Mouse (Mus musculus) brain, adult 2 months (tissue): ENCODE results near the gene Aloxe3.

Source experiments
- DNase-seq: peaks from one replicate; pipeline ENCODE4 v3.0.0; 2011; ENCODE audit warnings: low read depth, low spot score

Aloxe3 gene

DNA sequence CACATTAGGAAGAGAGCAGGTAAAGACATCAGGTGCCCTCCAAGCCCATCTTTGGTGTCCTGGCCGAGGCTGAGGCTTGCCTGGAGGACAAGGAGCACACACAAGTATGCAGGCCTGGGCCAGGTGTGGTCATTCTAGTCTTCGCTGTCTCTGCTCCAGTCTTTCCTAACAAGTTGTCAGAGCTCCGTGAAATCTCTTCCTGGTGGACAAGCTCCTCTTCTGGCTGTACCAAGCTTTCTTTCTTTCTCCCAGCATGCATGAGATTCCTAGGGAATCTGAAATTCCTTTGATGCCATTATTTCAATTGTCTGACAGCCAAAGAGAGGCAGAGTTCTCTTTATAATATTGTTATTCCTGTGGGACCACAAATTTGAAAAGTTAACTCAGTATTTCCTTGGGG lies 53.8 kb downstream of the Aloxe3 start:
- DNase-seq = no peak

DNA sequence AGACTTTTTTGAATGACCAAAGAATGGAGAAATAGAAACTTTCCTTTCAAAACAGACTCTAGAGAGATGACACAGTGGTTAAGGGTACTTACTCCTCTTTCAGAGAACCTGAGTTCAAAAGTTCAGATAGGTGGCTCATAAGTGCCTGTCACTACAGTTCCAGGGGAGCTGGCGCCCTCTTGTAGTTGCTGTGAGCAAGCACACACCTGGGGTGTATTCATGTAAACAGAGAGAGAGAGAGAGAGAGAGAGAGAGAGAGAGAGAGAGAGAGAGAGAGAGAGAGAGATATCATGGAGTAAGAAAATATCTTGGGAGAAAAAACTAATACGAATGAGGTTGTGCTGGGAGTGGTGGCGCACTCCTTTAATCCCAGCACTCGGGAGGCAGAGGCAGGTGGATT lies 54.4 kb downstream of the Aloxe3 start:
- DNase-seq = no peak

DNA sequence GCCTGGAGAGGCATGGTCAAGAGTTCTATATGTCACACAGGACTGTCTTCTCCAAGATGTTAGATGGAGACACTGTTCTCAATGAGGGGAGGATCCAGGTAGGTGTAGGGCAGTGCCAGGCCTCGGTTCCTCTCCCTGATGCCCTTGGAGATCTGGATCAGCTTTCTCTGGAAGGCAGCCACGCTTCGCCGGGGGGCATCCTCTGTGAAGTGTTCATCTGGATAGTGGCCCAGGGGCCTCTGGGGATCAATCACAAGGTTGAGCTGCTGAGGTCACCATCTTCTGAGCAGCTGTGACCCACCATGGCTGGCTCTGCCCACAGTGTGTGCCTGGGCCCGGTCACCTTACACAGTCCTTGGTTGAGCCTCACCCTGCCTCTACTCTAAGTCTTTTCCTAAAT lies 59.3 kb downstream of the Aloxe3 start:
- no peak for DNase-seq

DNA sequence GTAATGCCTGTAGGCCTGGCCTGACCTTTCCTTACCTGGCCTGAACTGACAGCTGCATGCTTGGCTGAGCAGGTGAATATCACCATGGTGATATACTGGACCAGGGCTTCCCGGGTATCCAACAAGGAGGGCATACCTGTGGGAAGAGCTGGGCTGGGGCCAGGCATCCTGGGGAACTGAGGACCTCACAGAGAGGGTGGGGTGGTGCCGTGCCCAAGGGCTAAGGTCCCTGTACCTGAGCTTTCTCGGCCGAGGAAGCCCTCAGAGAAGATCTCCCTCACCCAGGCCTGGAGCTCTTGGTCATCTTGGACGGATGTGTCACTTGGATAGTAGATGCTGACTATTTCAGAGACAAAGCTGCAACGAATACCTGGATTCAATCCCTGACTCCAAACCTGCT lies 60.2 kb downstream of the Aloxe3 start:
- DNase-seq = no peak

DNA sequence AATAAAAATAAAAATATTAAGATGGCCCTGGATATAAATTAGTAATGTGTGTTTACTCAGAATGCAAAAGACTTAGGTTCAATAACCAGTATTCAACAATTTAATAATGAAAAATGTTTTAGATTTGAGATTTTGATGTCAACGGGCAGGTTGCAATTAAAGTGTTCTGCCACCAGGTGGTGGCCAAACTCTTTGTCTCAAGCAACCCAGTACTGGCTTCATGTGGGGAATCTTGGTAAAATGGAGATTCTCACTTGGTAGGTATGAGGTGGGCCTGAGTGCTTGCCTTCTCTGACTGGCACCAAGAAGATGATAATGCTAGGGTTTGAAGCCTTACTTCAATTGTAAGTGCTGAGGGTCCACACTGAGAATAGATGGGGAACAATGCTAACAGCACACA lies 67.1 kb downstream of the Aloxe3 start:
- peak; percentile 73 for DNase-seq

DNA sequence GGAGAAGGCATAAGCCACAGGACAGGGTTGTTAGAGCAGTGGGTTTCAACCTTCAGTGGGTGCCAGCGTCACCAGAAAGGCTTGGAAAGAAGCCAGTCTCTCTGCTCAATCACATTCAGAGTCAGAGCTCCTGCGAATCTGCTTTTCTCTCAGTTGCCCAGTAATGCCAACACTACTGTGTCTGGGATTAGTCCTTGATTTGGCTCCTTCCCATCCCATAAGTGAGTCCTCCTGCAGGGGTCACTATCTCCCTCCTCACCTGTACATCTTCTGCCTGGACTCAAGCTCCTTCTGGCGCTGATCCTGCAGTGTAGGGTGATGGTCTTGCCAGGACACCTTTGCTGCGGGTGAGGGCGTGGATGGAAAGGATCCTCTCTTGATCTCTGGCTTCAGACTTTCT lies 71.1 kb downstream of the Aloxe3 start:
- DNase-seq = peak; percentile 73

DNA sequence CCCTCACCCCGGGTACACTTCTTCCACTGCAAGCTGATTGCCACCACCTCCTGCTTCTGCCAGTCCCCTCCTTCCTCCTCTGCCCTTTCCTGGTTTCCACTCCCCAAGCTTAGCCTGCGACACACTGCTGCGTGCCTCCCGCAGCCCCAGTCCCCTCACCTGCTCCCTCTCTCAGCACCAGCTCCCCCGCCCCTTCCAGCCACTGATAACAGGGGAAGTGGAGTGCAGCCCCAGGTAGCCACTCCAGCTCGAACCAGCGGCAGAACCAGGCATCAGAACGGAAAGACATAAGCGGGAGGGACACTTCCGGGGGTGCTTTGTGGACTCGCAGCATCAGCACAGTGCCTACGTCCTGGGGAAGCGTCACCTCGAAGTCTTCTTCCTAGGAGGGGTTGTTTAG lies 71.5 kb downstream of the Aloxe3 start:
- DNase-seq = peak; percentile 26

DNA sequence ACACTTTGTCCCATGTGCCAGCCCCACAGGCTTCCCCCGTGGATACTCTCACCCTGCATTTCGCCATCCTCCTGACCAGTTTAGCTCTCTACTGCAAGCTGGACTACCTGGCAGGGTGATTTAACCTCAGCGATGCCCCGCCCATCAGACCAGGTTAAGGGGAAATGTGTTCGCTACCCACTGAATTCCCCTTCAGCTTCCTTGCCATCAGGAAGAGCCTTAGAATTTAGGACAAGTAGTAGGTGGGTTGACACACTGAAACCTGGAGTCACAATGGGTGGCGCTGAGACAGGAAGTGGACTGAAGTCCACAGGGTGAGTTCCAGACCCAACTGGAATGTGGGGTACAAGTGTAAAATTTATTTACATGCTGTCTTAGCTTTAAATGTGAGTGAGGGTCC lies 72.0 kb downstream of the Aloxe3 start, which contains the start of gene Alox8:
Gene Alox8, minus strand, starts transcription at position 101 of the 400 bp plus-strand sequence.
- DNase-seq = no peak
